Mouse (Mus musculus) forebrain, embryonic 12.5 days (tissue): ENCODE data around the gene Lactbl1. TPM values are rescaled to one million over a fixed set of nuclear protein-coding genes. Genes with fewer than 3 reads are reported as not detected.
A peak's percentile ranks its signal among the peaks of the same experiment; 100 is the strongest.

Source experiments
- ATAC-seq: fragments of 200-750 bp; cut with Nextera tagmentation; 2 replicates; pipeline ENCODE4 v1.8.0; 2017; ENCODE audit warnings: moderate TSS enrichment; ENCODE audit not compliant: low FRiP score
- H3K27ac ChIP-seq: fragments of 300-500 bp; sonication (generic); 2 replicates; pipeline ENCODE4 v1.5.1; 2016; ENCODE audit warnings: mild to moderate bottlenecking
- H3K27me3 ChIP-seq: fragments of 300-500 bp; sonication (generic); 2 replicates; pipeline ENCODE4 v1.6.1; 2016; ENCODE audit warnings: mild to moderate bottlenecking
- H3K36me3 ChIP-seq: fragments of 300-500 bp; sonication (generic); replicated peaks from 2 replicates; pipeline ENCODE4 v1.6.1; 2016; ENCODE audit warnings: mild to moderate bottlenecking
- H3K4me1 ChIP-seq: fragments of 300-500 bp; sonication (generic); 2 replicates; pipeline ENCODE4 v1.6.1; 2016
- H3K4me2 ChIP-seq: fragments of 300-500 bp; sonication (generic); 2 replicates; pipeline ENCODE4 v1.6.1; 2016; ENCODE audit warnings: mild to moderate bottlenecking, moderate library complexity
- H3K4me3 ChIP-seq: fragments of 300-500 bp; sonication (generic); replicated peaks from 2 replicates; pipeline ENCODE4 v1.5.1; 2016; ENCODE audit warnings: mild to moderate bottlenecking
- H3K9ac ChIP-seq: fragments of 300-500 bp; sonication (generic); 2 replicates; pipeline ENCODE4 v1.6.1; 2016; ENCODE audit warnings: mild to moderate bottlenecking
- H3K9me3 ChIP-seq: fragments of 300-500 bp; sonication (generic); 2 replicates; pipeline ENCODE4 v1.6.1; 2016
- WGBS: fragments of 180-500 bp; shearing (Covaris S2); methylation state at CpG from one replicate; pipeline ENCODE4 v1.1.7; 2016; 5-methylcytosine and 5-hydroxymethylcytosine counted together
- polyA plus RNA-seq: library from polyadenylated mRNA; unstranded; fragments of >200 nt; fragmentation: Nextera tagmentation; extraction: Ambion mirVana; gene quantifications from 2 replicates; pipeline ENCODE4 v1.2.1, GENCODE M21; 2016

Gene Lactbl1
- polyA plus RNA-seq = 0.08 TPM in 1 of 2 replicates, not detected in the other

DNA sequence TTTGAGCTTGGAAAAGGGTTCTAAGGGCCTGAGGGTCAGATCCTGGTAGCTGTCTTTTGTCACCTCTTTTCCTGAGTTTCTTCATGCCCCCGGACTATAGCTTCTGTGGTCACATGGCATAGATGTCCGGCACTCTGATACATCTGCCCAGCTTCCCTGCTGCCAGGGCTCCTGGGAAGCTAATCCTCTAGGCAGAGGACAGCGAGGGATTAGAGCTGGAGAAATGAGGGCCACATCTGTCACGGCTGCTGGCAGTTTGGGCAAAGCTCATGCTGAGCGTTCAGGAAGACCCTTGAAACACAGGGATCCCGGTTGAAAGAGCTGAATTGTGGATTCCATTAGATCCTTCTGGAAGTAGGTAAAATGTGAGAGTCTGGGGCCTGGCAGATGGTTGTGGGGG is at the start of gene Lactbl1:
Lactbl1 (plus strand) TSS at position 234 of the 400 bp plus-strand sequence.
- WGBS = 34% methylated on average over 6 of the region's 6 CpGs
- Histone ChIP-seq H3K4me1 (no peaks in the 10 kb centered on the region), H3K27me3 (no peaks in the 10 kb centered on the region), H3K4me3 (no peak within 1 kb of the TSS), H3K36me3 (no peaks in the 10 kb centered on the region), H3K9me3 (no peaks in the 10 kb centered on the region), H3K27ac (no peak within 1 kb of the TSS), H3K4me2 (no peak within 1 kb of the TSS), H3K9ac (no peak within 1 kb of the TSS)
- no peak for ATAC-seq

DNA sequence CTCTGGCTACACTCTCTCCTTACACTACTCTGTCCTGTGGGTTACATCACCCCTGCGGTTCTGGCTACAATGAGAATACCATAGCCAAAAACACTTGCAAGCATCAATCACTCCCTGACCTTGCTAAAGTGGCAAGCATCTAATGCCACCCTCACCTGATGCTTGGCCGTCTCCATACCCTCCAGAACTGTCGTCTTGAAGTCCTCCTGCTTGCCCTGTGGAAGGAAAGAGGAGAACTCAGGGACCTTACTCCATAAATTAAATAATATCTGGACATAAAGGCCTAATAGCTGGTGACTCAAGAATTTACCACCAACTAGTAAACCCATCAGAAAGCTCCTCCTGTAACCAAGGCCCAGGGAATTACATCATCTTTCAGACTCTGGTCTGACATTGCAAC is 40.5 kb upstream of the Lactbl1 start:
- H3K27me3 ChIP-seq = no peaks in the 10 kb centered on the region
- H3K9ac ChIP-seq = no peak overlapping the region
- no peak overlapping the region for H3K4me2 ChIP-seq
- H3K36me3 ChIP-seq = 0 out of 2 replicates have a peak, but pooled peaks cover 2% of the 10 kb centered on the region
- no peak for ATAC-seq
- H3K4me1 ChIP-seq = peaks cover under 1% of the 10 kb centered on the region; the same call in 1 of the 2 replicates
- H3K9me3 ChIP-seq = no peaks in the 10 kb centered on the region
- 97% methylated on average over 3 of the region's 3 CpGs for WGBS
- no peak overlapping the region for H3K4me3 ChIP-seq
- no peak overlapping the region for H3K27ac ChIP-seq

DNA sequence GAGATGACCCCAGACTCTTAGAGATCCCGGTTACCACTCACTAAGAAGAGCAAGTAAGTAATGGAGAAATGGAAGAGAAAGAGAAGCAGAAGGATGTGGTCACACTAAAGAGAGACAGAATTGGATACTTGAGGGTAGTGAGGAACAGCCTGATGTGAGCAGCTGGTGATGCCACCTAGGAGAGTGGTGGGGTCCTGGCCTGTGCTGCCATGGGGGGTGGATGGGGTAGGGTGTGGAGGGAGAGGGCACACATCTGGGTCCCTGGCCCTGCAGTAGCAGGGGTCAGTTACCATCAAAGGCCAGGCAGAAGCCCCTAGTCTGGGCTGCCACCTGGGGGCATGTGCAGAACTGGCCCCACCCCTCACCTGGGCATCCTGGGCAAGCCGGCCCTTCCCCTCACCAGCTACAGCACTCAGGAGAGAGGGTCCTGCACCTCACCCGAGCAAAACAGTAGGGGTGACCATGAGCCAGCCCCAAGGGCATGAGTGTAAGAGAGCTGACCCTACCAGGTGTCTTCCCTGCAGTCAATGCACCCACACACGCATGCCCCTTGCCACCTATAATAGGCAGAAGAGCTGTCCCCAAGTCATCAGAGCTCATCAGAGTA is 35.1 kb upstream of the Lactbl1 start:
- no peak overlapping the region for H3K4me2 ChIP-seq
- no peak overlapping the region for H3K27ac ChIP-seq
- H3K36me3 ChIP-seq = peaks cover 17% of the 10 kb centered on the region
- H3K9me3 ChIP-seq = no peaks in the 10 kb centered on the region
- no peak overlapping the region for H3K4me3 ChIP-seq
- 89% methylated on average over 4 of the region's 4 CpGs for WGBS
- H3K9ac ChIP-seq = no peak overlapping the region
- ATAC-seq = no peak
- no peaks in the 10 kb centered on the region for H3K27me3 ChIP-seq
- H3K4me1 ChIP-seq = peaks cover 12% of the 10 kb centered on the region

DNA sequence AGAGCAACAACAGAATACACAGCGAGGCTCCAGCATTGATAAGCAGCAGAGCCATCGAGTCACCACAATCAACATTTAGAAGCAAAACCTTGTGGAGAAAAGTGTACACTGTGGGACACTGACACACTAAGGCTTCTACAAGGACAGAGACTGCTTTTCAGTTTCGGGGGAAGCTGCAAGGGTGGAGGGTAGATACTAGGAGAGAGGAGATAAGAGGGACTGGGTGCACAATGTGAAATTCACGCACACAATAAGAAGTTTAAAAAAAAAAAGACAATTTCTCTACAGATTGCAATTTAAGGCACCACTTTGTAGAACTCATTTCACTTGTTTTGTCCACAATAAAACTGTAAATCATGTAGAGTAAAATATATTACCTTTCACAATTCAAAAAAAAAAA is 34.4 kb upstream of the Lactbl1 start:
- Histone ChIP-seq H3K36me3 (peaks cover 21% of the 10 kb centered on the region), H3K27me3 (no peaks in the 10 kb centered on the region), H3K27ac (no peak overlapping the region), H3K4me1 (peaks cover 12% of the 10 kb centered on the region), H3K4me3 (no peak overlapping the region), H3K4me2 (no peak overlapping the region), H3K9me3 (no peaks in the 10 kb centered on the region), H3K9ac (no peak overlapping the region)
- no peak for ATAC-seq
- 94% methylated on average over 4 of the region's 4 CpGs for whole genome bisulfite sequencing

DNA sequence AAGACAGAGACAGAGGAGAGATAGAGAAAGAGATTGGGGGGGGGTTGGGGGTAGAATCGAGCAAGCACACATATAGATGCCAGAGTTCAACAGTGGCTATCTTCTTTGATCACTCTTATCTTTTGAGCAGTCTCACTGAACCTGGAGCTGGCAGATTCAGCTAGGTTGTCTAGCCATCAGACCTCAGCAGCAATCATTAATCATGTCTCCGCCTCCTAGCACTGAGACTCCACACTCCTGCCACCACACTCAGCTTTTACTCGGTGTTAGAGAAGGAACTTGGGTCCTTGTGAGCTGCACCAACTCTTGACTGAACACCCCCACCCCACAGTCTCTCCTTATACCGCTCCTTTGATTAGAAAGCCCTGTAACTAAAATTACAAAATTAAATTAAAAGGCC is 30.3 kb upstream of the Lactbl1 start:
- WGBS = 82% methylated on average over 4 of the region's 4 CpGs
- no peaks in the 10 kb centered on the region for H3K9me3 ChIP-seq
- H3K4me2 ChIP-seq = no peak overlapping the region
- peaks cover 21% of the 10 kb centered on the region for H3K36me3 ChIP-seq
- no peak overlapping the region for H3K4me3 ChIP-seq
- peaks cover 27% of the 10 kb centered on the region for H3K4me1 ChIP-seq
- H3K27ac ChIP-seq = no peak overlapping the region
- H3K9ac ChIP-seq = no peak overlapping the region
- no peaks in the 10 kb centered on the region for H3K27me3 ChIP-seq
- ATAC-seq = no peak

DNA sequence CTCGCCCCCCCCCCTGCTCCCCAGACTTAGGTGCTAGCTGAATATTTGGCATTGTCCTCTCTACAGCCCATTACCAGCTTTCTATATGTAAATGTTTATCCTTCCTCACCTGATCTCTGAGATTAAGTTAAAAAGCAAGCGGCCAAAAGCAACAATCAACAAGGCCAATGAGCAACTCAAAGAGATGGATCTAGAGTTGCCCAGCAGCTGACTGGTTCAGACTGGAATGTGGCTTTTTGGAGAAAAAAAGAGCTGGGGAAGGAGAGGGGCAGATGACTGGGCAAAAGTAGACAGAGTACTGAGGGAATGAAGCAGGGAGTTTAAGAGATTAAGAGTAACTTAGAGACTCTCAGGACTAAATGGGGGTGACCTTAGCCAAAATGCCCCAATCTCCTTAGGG is 28.4 kb upstream of the Lactbl1 start:
- Histone ChIP-seq H3K9me3 (no peaks in the 10 kb centered on the region), H3K4me2 (no peak overlapping the region), H3K27ac (no peak overlapping the region), H3K4me1 (peaks cover 23% of the 10 kb centered on the region), H3K4me3 (no peak overlapping the region), H3K9ac (no peak overlapping the region), H3K27me3 (no peaks in the 10 kb centered on the region), H3K36me3 (peaks cover 21% of the 10 kb centered on the region)
- no peak for ATAC-seq
- WGBS = 88% methylated on average over 2 of the region's 2 CpGs

DNA sequence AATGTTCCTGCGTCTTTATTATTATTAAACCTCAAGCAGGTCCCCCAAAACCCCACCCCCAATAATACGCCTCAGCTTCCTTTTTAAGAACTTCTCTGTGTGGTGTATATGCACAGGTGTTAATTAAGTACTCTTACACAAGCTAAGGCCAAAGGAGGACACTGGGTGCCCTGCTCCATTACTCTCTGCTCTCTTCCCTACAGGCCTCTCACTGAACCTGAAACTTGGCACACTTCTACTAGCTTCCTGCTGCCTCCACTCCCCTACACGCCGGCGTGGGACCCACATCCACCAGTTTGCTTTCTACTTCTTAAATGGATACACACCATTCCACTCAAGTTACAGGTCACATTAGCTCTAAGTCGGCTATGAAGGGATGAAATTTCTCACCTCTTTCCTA is 27.2 kb upstream of the Lactbl1 start:
- WGBS = 89% methylated on average over 6 of the region's 6 CpGs
- Histone ChIP-seq H3K4me3 (no peak overlapping the region), H3K9ac (no peak overlapping the region), H3K4me2 (no peak overlapping the region), H3K36me3 (peaks cover 18% of the 10 kb centered on the region), H3K27me3 (no peaks in the 10 kb centered on the region), H3K27ac (no peak overlapping the region), H3K9me3 (no peaks in the 10 kb centered on the region), H3K4me1 (peaks cover 21% of the 10 kb centered on the region)
- ATAC-seq = no peak

DNA sequence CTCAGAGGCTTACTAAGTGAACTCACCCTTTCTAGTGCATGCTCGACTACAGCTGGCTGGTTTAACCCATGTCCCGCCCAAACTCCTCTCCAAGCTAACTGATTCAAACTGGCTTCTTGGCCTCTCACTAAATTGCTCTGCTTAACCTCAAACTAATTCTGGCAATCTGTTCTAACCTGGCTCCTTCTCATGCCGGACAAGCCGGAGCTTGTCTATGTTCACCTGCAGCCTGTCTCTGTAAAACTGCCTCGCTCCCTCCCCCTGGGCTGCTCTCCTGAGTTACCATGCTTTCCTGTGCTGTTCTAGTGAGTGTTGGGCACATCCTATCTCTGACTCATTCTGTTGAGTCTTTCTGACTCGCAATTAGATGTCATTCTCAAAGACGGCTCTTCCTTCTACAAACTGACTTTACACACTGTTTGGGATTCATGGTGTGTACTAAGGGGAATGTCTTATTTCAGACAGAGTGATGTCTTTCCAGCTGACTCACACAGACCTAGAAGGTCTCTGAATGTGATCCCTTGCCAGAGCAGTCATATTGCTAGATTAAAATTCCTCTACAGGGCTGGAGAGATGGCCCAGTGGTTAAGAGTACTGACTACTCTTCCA is 24.0 kb upstream of the Lactbl1 start:
- Histone ChIP-seq H3K9ac (no peak overlapping the region), H3K27ac (no peak overlapping the region), H3K36me3 (0 out of 2 replicates have a peak, but pooled peaks cover 3% of the 10 kb centered on the region), H3K27me3 (no peaks in the 10 kb centered on the region), H3K9me3 (no peaks in the 10 kb centered on the region), H3K4me1 (peaks cover 36% of the 10 kb centered on the region), H3K4me2 (no peak overlapping the region), H3K4me3 (no peak overlapping the region)
- 94% methylated on average over 7 of the region's 7 CpGs for WGBS
- no peak for ATAC-seq

DNA sequence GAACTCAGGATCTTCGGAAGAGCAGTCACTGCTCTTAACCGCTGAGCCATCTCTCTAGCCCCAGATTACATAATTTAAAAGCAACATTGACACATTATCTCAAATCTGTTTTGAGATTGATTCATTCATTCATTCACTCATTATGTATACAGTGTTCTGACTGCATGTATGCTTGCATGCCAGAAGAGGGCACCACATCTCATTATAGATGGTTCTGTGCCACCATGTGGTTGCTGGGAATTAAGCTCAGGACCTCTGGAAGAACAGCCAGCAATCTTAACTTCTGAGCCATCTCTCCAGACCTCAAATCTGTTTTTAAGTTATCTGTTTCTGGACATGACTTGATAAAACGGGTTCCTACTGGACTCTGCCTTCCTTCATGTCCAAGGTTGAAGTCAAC is 22.6 kb upstream of the Lactbl1 start:
- WGBS = 94% methylated on average over 3 of the region's 3 CpGs
- peaks cover 25% of the 10 kb centered on the region for H3K4me1 ChIP-seq
- no peaks in the 10 kb centered on the region for H3K9me3 ChIP-seq
- no peak overlapping the region for H3K4me3 ChIP-seq
- no peaks in the 10 kb centered on the region for H3K27me3 ChIP-seq
- H3K36me3 ChIP-seq = 0 out of 2 replicates have a peak, but pooled peaks cover 3% of the 10 kb centered on the region
- ATAC-seq = no peak
- no peak overlapping the region for H3K27ac ChIP-seq
- H3K4me2 ChIP-seq = peak overlapping the region; percentile 63; the same call in 1 of the 2 replicates
- no peak overlapping the region for H3K9ac ChIP-seq

DNA sequence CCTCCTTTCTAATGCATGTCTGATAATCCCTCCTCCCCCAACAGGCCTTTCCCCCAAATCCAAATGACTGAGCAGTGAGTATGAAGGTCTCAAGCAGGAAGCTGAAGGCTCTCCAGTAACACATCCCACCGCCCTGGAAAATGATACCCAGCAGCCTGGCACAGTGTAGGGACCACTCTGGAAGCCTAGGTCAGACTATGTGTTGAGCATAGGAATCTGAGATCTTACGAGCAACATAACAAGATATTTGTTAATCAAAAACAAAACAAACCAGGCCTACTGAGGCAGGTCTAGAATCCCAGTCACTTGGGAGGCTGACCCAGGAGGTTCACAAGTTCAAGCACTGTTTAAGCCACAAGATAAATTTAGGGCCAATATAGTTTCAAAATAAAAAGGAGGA is 21.9 kb upstream of the Lactbl1 start:
- H3K9ac ChIP-seq = peak overlapping the region; percentile 100; the same call in 1 of the 2 replicates

DNA sequence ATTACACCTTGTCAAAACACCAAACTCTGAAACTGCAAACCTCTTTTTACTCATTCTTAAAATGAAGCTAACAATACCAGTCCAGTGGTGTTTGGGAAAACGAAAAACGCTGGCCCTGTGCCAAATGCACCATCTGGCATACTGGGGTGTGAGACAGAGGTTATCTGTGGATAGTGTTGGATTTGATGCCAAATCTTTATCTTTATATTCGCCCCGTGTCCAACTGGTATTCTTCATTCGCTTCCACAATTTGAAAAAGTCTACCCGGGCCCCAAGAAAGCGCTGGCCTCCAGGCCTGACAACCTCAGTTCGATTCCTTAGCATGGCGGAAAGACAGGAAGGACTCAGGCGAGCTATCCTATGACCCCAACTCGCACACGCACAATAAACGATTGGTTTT is 20.9 kb upstream of the Lactbl1 start:
- Histone ChIP-seq H3K4me2 (peak overlapping the region; percentile 63), H3K27me3 (no peaks in the 10 kb centered on the region), H3K9ac (peak overlapping the region; percentile 100), H3K4me3 (peak overlapping the region; percentile 98), H3K9me3 (no peaks in the 10 kb centered on the region), H3K4me1 (peaks cover 18% of the 10 kb centered on the region), H3K36me3 (0 out of 2 replicates have a peak, but pooled peaks cover 3% of the 10 kb centered on the region), H3K27ac (peak overlapping the region; percentile 98)
- ATAC-seq = no peak
- WGBS = 2% methylated on average over 13 of the region's 13 CpGs

More for the DNA sequence above, 21.9 kb upstream of the Lactbl1 start:
- peak overlapping the region; percentile 98 for H3K4me3 ChIP-seq
- 0 out of 2 replicates have a peak, but pooled peaks cover 3% of the 10 kb centered on the region for H3K36me3 ChIP-seq
- 93% methylated on average over 2 of the region's 2 CpGs for WGBS
- no peak for ATAC-seq
- H3K4me1 ChIP-seq = peaks cover 21% of the 10 kb centered on the region
- H3K27me3 ChIP-seq = no peaks in the 10 kb centered on the region
- H3K27ac ChIP-seq = no peak overlapping the region
- no peaks in the 10 kb centered on the region for H3K9me3 ChIP-seq
- H3K4me2 ChIP-seq = peak overlapping the region; percentile 63

DNA sequence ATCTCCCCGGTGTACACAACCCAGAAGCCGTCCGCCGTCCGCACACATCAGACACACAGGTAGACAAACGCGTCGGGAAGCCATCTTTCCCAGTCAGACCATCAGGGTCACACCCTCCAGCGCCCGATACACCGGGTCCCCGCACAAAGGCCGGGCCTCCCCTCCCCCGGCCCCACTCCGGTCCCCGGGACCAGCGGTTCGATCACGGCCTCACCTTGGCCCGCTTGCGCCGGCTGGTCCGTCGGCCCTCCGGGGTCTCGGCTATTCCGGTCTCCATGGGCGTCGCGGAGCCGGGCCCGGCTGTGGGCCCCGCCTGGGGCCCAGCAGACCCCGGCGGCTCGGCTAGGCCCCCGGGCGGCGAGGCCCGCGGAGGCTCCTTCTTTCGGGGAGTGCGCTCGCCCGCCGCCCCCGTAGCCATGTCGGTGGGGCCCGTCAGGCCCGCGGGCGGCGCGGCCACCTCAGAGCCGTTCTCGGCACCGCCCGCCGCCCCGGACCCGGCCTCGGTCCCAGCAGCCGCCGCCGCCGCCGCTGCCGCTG is 20.3 kb upstream of the Lactbl1 start:
- H3K27me3 ChIP-seq = no peaks in the 10 kb centered on the region
- H3K9me3 ChIP-seq = no peaks in the 10 kb centered on the region
- WGBS = 0% methylated on average over 47 of the region's 68 CpGs
- H3K4me1 ChIP-seq = peaks cover 18% of the 10 kb centered on the region
- 0 out of 2 replicates have a peak, but pooled peaks cover 3% of the 10 kb centered on the region for H3K36me3 ChIP-seq
- peak overlapping the region; percentile 100 for H3K9ac ChIP-seq
- ATAC-seq = peak; percentile 67
- H3K27ac ChIP-seq = peak overlapping the region; percentile 98
- H3K4me3 ChIP-seq = peak overlapping the region; percentile 98
- H3K4me2 ChIP-seq = peak overlapping the region; percentile 63
